ENCODE assay signal across 28 mouse cellular contexts in the genomic region with DNA sequence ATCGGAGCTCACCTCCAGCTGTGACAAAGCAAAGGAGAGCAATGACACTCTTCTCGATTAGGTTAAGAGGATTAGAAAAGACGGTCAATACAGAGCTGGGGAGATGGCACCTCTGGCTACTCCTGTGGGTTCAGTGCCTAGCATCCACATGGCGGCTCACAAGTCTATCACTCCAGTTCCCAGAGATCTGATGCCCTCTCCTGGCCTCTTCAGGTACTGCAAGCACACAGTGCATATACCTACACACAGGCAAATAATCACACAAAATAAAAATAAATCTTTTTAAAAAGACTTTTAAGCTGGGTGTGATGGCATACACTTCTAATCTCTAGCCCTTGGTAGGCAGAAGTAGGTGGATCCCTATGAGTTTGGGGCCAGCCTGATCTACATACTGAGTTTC. TPM values are rescaled to one million over a fixed set of nuclear protein-coding genes. Genes with fewer than 3 reads are reported as not detected.
A peak's percentile ranks its signal among the peaks of the same experiment; 100 is the strongest.
DNase-seq lines count a peak whose midpoint lies in the region; ATAC-seq and TF ChIP-seq lines count a peak whose summit lies in the region.
"Had no signal": no experiment of that assay in that cellular context is flagged by ENCODE, and none has a peak within 500 bp of the region (broad histone marks: within the 10 kb centered on the region; RNA-seq: fewer than 3 reads in every experiment).

No protein-coding gene starts in this region.

- no peak for ATAC-seq in midbrain, embryonic 16.5 days
- ATAC-seq: CD4-positive, CD25-positive, alpha-beta regulatory T cell, adult 4 months; forebrain, embryonic 14.5 days; intestine, embryonic 15.5 days had no signal

- no peaks in the 10 kb centered on the region for H3K36me3 ChIP-seq in heart, adult 2 months (ENCODE audit: control insufficient read depth, insufficient read depth, low read length)
- no peaks in the 10 kb centered on the region for H3K36me3 ChIP-seq in CH12.LX (replicated peaks in 1 of 2; ENCODE audit: control insufficient read depth in 1 of 2, insufficient read depth in 1 of 2, low read length in 1 of 2)
- no peaks in the 10 kb centered on the region for H3K36me3 ChIP-seq in midbrain, embryonic 16.5 days (ENCODE audit: control insufficient read depth, insufficient read depth, low read length)
- H3K36me3 ChIP-seq: hindbrain, embryonic 15.5 days; intestine, embryonic 15.5 days; neural tube, embryonic 15.5 days had no signal

- no peak overlapping the region for H3K27ac ChIP-seq in heart, adult 2 months
- no peak overlapping the region for H3K27ac ChIP-seq in CH12.LX (ENCODE audit: insufficient read depth, low read depth)
- no peak overlapping the region for H3K27ac ChIP-seq in midbrain, embryonic 16.5 days (ENCODE audit: low read length)
- H3K27ac ChIP-seq: embryonic facial prominence, embryonic 15.5 days; hindbrain, embryonic 15.5 days; intestine, embryonic 15.5 days; macrophage; neural tube, embryonic 15.5 days had no signal

- no peak for TF ChIP-seq POLR2A in heart, adult 2 months (IDR thresholded peaks at IDR 0.05; ENCODE audit: insufficient read depth, low read depth, low read length)
- no peak for TF ChIP-seq POLR2A in lung, adult 2 months (IDR thresholded peaks at IDR 0.05; ENCODE audit: borderline replicate concordance, extremely low read depth, low read depth, low read length)
- no peak for TF ChIP-seq POLR2A in CH12.LX (IDR thresholded peaks at IDR 0.05; ENCODE audit: low read depth, low read length)
- TF ChIP-seq POLR2A in brain, embryonic 14.5 days (IDR thresholded peaks at IDR 0.05; ENCODE audit: borderline replicate concordance, extremely low read depth, insufficient read depth, insufficient read length, poor library complexity, severe bottlenecking): no peak

- no peak for TF ChIP-seq EP300 in heart, adult 2 months (IDR thresholded peaks at IDR 0.05; ENCODE audit: insufficient read depth, low read depth, low read length)
- TF ChIP-seq EP300 in CH12.LX (IDR thresholded peaks at IDR 0.05; ENCODE audit: low read length): no peak

- intact Hi-C loops in heart, adult 2 months (cut with DNase I): no loop called here
- intact Hi-C loops in heart, postnatal 14 days (cut with DNase I): loop anchor here (5.0 kb wide), 1 partner anchor 53 kb away; the partner anchor contains the start of gene Adamts14

- dilution Hi-C loops in CH12.LX (cut with MboI; ENCODE audit: extremely low pct_ligation_motif_present, extremely low pct_unique_long_range_greater_than_20kb, low sequenced_read_pairs): no loop called here

- H3K9ac ChIP-seq in heart, adult 2 months (ENCODE audit: low read depth, low read length): no peak overlapping the region
- H3K9ac ChIP-seq in CH12.LX (ENCODE audit: insufficient read depth, low read depth): no peak overlapping the region
- H3K9ac ChIP-seq in midbrain, embryonic 16.5 days (ENCODE audit: low read depth, low read length): no peak overlapping the region
- H3K9ac ChIP-seq: embryonic facial prominence, embryonic 15.5 days; hindbrain, embryonic 15.5 days; intestine, embryonic 15.5 days; neural tube, embryonic 15.5 days had no signal

- H3K9me3 ChIP-seq in CH12.LX (replicated peaks; ENCODE audit: low read length): peaks cover 12% of the 10 kb centered on the region
- H3K9me3 ChIP-seq in midbrain, embryonic 16.5 days (replicated peaks; ENCODE audit: control insufficient read depth, low read length, poor library complexity, severe bottlenecking): 0 out of 2 replicates have a peak, but pooled peaks cover 2% of the 10 kb centered on the region
- H3K9me3 ChIP-seq: hindbrain, embryonic 15.5 days; intestine, embryonic 15.5 days; neural tube, embryonic 15.5 days had no signal

- H3K79me2 ChIP-seq in heart, adult 2 months (replicated peaks; ENCODE audit: control insufficient read depth, insufficient read depth, low read length): no peaks in the 10 kb centered on the region
- H3K79me2 ChIP-seq in CH12.LX (replicated peaks; ENCODE audit: control insufficient read depth, extremely low read depth, insufficient read depth, poor library complexity, severe bottlenecking): no peaks in the 10 kb centered on the region

- 0 out of 2 replicates have a peak, but pooled peaks have one; percentile 4 for TF ChIP-seq CTCF in heart, adult 2 months (IDR thresholded peaks at IDR 0.05)
- 0 out of 2 replicates have a peak, but pooled peaks have one; percentile 1 for TF ChIP-seq CTCF in lung, adult 2 months (IDR thresholded peaks at IDR 0.05; ENCODE audit: insufficient read depth, low read length)
- TF ChIP-seq CTCF in CH12.LX (conservative IDR thresholded peaks at IDR 0.05 in 1 of 2, IDR thresholded peaks at IDR 0.05 in 1 of 2; ENCODE audit: low read depth in 2 of 2, low read length in 2 of 2): peak; percentile 12 to 35; a peak in 2 of 4 replicates
- TF ChIP-seq CTCF in brain, embryonic 14.5 days (IDR thresholded peaks at IDR 0.05; ENCODE audit: borderline replicate concordance, extremely low read depth, insufficient read depth, insufficient read length): peak; percentile 15; the same call in 1 of the 2 replicates

- H3K4me3 ChIP-seq in heart, adult 2 months: no peak overlapping the region
- H3K4me3 ChIP-seq in lung, adult 2 months (replicated peaks; ENCODE audit: extremely low read depth, low read depth, low read length): no peak overlapping the region
- no peak overlapping the region for H3K4me3 ChIP-seq in CH12.LX (replicated peaks in 1 of 3; ENCODE audit: low read depth in 2 of 3, low read length in 2 of 3, poor library complexity in 1 of 3)
- H3K4me3 ChIP-seq in midbrain, embryonic 16.5 days (ENCODE audit: low read depth, low read length): no peak overlapping the region
- H3K4me3 ChIP-seq: embryonic facial prominence, embryonic 15.5 days; hindbrain, embryonic 15.5 days; intestine, embryonic 15.5 days; neural tube, embryonic 15.5 days had no signal

- in situ Hi-C loops in CH12.LX (cut with MboI; ENCODE audit: low pct_ligation_motif_present, low pct_unique_long_range_greater_than_20kb, low sequenced_read_pairs): no loop called here

- H3K27me3 ChIP-seq in heart, adult 2 months (ENCODE audit: control insufficient read depth, insufficient read depth, low read length): no peaks in the 10 kb centered on the region
- H3K27me3 ChIP-seq in CH12.LX (replicated peaks): no peaks in the 10 kb centered on the region
- no peaks in the 10 kb centered on the region for H3K27me3 ChIP-seq in midbrain, embryonic 16.5 days (ENCODE audit: control insufficient read depth, insufficient read depth, low read depth, low read length)
- H3K27me3 ChIP-seq: embryonic facial prominence, embryonic 15.5 days; hindbrain, embryonic 15.5 days; intestine, embryonic 15.5 days; neural tube, embryonic 15.5 days had no signal

- WGBS in heart, adult 2 months: 95% methylated on average over 4 of the region's 4 CpGs
- 92% methylated on average over 4 of the region's 4 CpGs for WGBS in lung, adult 2 months
- 90% methylated on average over 4 of the region's 4 CpGs for WGBS in midbrain, embryonic 16.5 days

- TF ChIP-seq RAD21 in CH12.LX (IDR thresholded peaks at IDR 0.05; ENCODE audit: low read depth, low read length): no peak; the same call in 1 of the 2 replicates

- H3K4me1 ChIP-seq in heart, adult 2 months (ENCODE audit: control insufficient read depth, insufficient read depth, low read length): no peaks in the 10 kb centered on the region
- no peaks in the 10 kb centered on the region for H3K4me1 ChIP-seq in lung, adult 2 months (ENCODE audit: control insufficient read depth, insufficient read depth, low read length)
- H3K4me1 ChIP-seq in CH12.LX (ENCODE audit: control insufficient read depth in 1 of 2, insufficient read depth in 2 of 2): no peaks in the 10 kb centered on the region
- H3K4me1 ChIP-seq in midbrain, embryonic 16.5 days (ENCODE audit: control insufficient read depth, insufficient read depth, low read length): no peaks in the 10 kb centered on the region
- H3K4me1 ChIP-seq: embryonic facial prominence, embryonic 15.5 days; hindbrain, embryonic 15.5 days; intestine, embryonic 15.5 days; neural tube, embryonic 15.5 days had no signal

- DNase-seq in heart, adult 2 months: no peak
- no peak for DNase-seq in heart, postnatal 14 days
- no peak for DNase-seq in lung, adult 2 months
- no peak for DNase-seq in lung, postnatal 25 days (ENCODE audit: low spot score)
- no peak for DNase-seq in CH12.LX (ENCODE audit: extremely low read depth)
- DNase-seq in brain, embryonic 14.5 days (ENCODE audit: low read depth): no peak
- DNase-seq: adrenal gland, postnatal 25 days; cerebellum, adult 9-10 months; gastrocnemius, postnatal 14 days; heart, adult 18-20 months; heart, postnatal 4 days; kidney, postnatal 36 days; right cerebral cortex, adult 18-20 months; right cerebral cortex, postnatal 4 days; thymus, adult 2 months; thymus, postnatal 4 days had no signal

- no peak overlapping the region for H3K4me2 ChIP-seq in CH12.LX (ENCODE audit: insufficient read depth, low read depth, poor library complexity, severe bottlenecking)
- H3K4me2 ChIP-seq in midbrain, embryonic 16.5 days (ENCODE audit: low read length): no peak overlapping the region
- H3K4me2 ChIP-seq: embryonic facial prominence, embryonic 15.5 days; hindbrain, embryonic 15.5 days; intestine, embryonic 15.5 days; neural tube, embryonic 15.5 days had no signal

TF ChIP-seq in CH12.LX, 34 proteins besides CTCF, POLR2A, EP300 and RAD21:
- TF ChIP-seq USF1 (IDR thresholded peaks at IDR 0.05; ENCODE audit: low read depth, low read length): no peak
- TF ChIP-seq SMC3 (IDR thresholded peaks at IDR 0.05; ENCODE audit: low read depth, low read length): peak; percentile 17; the same call in 1 of the 2 replicates

RNA-seq across cellular contexts. Expression of gene Tbata, which starts 47.6 kb away (rescaled TPM):
- total RNA-seq in heart, adult 2 months (2021): not detected
- polyA plus RNA-seq in heart, adult 2 months (2012; rRNA removed): 0.32 and 0.45 TPM in 2 replicates
- total RNA-seq in heart, postnatal 14 days (2021): 1 to 10 TPM in 1 of 2 experiments, under 1 TPM in 1; 0.31 to 6.1 TPM
- 3.8 and 4.1 TPM in 2 replicates for polyA plus RNA-seq in lung, adult 2 months (2012; rRNA removed)
- 0.17 TPM in 1 of 2 replicates, not detected in the other for total RNA-seq in CH12.LX (2012; rRNA removed)
- total RNA-seq in CH12.LX (2014; rRNA removed): not detected in 2 replicates
- polyA plus RNA-seq in CH12.LX (2012; ENCODE audit: insufficient read length, low read depth): 0.73 TPM in 1 of 2 replicates, not detected in the other
- polyA plus RNA-seq in brain, embryonic 14.5 days (2012; rRNA removed): 0.23 and 1.4 TPM in 2 replicates
- polyA plus RNA-seq in midbrain, embryonic 16.5 days (2015; fragmentation: Nextera tagmentation; extraction: Ambion mirVana): 0.16 TPM in 1 of 2 replicates, not detected in the other
- total RNA-seq: adrenal gland, postnatal 25 days; gastrocnemius, postnatal 14 days; heart, adult 18-20 months; heart, postnatal 4 days had no signal
- polyA plus RNA-seq: CD4-positive, CD25-positive, alpha-beta regulatory T cell, adult 4 months; heart, embryonic 14.5 days; intestine, embryonic 15.5 days; kidney, embryonic 14.5 days; liver, embryonic 16.5 days; macrophage; neural tube, embryonic 15.5 days; stomach, embryonic 14.5 days had no signal

RNA-seq across cellular contexts. Expression of gene Adamts14, which starts 53.9 kb away (rescaled TPM):
- 1 to 10 TPM in 1 of 2 experiments, under 1 TPM in 1; 0.91 to 1.6 TPM for total RNA-seq in heart, adult 2 months (2021)
- polyA plus RNA-seq in heart, adult 2 months (2012; rRNA removed): 1.2 and 1.3 TPM in 2 replicates
- 1 to 10 TPM; 3.5 to 4.3 TPM for total RNA-seq in heart, postnatal 14 days (2021)
- polyA plus RNA-seq in lung, adult 2 months (2012; rRNA removed): 3.6 TPM in 2 replicates
- 1.3 and 2.7 TPM in 2 replicates for total RNA-seq in CH12.LX (2012; rRNA removed)
- 1.2 and 1.4 TPM in 2 replicates for total RNA-seq in CH12.LX (2014; rRNA removed)
- polyA plus RNA-seq in CH12.LX (2012; ENCODE audit: insufficient read length, low read depth): 2.0 and 2.5 TPM in 2 replicates
- polyA plus RNA-seq in brain, embryonic 14.5 days (2012; rRNA removed): 0.44 and 1.3 TPM in 2 replicates
- 0.24 and 0.29 TPM in 2 replicates for polyA plus RNA-seq in midbrain, embryonic 16.5 days (2015; fragmentation: Nextera tagmentation; extraction: Ambion mirVana)
